Mouse (Mus musculus): ENCODE results near the gene Sfrp4. TPM values are rescaled to one million over a fixed set of nuclear protein-coding genes. Genes with fewer than 3 reads are reported as not detected.

The Sfrp4 gene
- total and polyA plus RNA-seq, 2 experiments from 2014 or later, result 3.8 to 4.7 TPM

- H3K9me3 ChIP-seq (ENCODE audit: low read length), result no peaks in the 10 kb centered on the region
- 94% methylated on average over 2 of the region's 2 CpGs for WGBS
- no peaks in the 10 kb centered on the region for H3K36me3 ChIP-seq (ENCODE audit: insufficient read depth, low read length)
- H3K4me2 ChIP-seq (ENCODE audit: low read depth, low read length), result no peak overlapping the region
- H3K9ac ChIP-seq (replicated peaks; ENCODE audit: low read length), result no peak overlapping the region
- no peak overlapping the region for H3K27ac ChIP-seq
- H3K4me1 ChIP-seq (ENCODE audit: insufficient read depth, low read length), result no peaks in the 10 kb centered on the region
- no peak overlapping the region for H3K4me3 ChIP-seq (ENCODE audit: low read length)
- TF ChIP-seq CTCF (IDR thresholded peaks at IDR 0.05; ENCODE audit: low read depth), result no peak
- DNase-seq (ENCODE audit: low spot score), result no peak
- no peak for ATAC-seq
- no peaks in the 10 kb centered on the region for H3K27me3 ChIP-seq (ENCODE audit: insufficient read depth, low read length)
These were observed 26.9 kb downstream of the Sfrp4 start for GRCm38 (mm10) chr13:19649824-19650223.

- ATAC-seq, result no peak
- DNase-seq (ENCODE audit: low spot score), result no peak
- no peaks in the 10 kb centered on the region for H3K9me3 ChIP-seq (ENCODE audit: low read length)
- no peak overlapping the region for H3K27ac ChIP-seq
- no peak overlapping the region for H3K4me3 ChIP-seq (ENCODE audit: low read length)
- H3K36me3 ChIP-seq (ENCODE audit: insufficient read depth, low read length), result no peaks in the 10 kb centered on the region
- H3K9ac ChIP-seq (replicated peaks; ENCODE audit: low read length), result no peak overlapping the region
- no peaks in the 10 kb centered on the region for H3K27me3 ChIP-seq (ENCODE audit: insufficient read depth, low read length)
- 93% methylated on average over 2 of the region's 2 CpGs for WGBS
- H3K4me1 ChIP-seq (ENCODE audit: insufficient read depth, low read length), result no peaks in the 10 kb centered on the region
- H3K4me2 ChIP-seq (ENCODE audit: low read depth, low read length), result no peak overlapping the region
- no peak for TF ChIP-seq CTCF (IDR thresholded peaks at IDR 0.05; ENCODE audit: low read depth)
These were observed 29.5 kb downstream of the Sfrp4 start for GRCm38 (mm10) chr13:19652405-19652804.

DNA sequence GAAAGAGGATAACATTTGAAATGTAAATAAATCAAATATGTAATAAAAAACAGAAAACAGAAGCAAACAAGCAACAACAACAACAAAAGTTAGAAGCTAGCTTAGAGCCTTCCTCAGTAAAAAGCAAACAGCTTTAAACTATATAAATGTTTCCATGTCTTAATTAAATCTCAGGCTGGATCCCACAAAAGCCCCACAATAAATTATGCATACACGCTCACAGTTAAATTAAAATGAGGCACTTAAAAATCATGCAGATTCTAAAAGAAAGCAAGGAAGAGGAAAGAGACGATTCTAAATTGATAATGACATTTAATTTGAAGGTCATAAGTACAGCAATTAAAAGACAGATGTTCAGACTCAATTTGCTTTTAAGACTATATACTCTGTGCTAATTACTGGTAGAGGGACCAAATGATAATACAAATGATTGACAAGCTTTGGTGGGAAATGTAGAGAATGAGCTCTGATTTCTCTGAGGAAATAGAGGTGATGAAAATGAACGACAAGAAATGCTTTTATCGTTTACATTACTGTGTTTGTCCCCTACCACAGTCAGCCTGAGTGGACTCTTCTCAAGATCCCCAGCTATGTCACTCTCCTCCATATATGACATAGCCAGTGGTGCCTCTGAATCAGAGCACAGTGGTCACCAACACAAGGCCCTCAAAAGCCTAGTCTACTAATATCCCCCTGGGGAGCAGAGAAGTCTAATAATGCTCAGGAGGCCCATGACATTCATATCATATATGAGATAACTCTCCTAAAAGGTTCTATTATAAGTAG is 45.6 kb downstream of the Sfrp4 start:
- 61% methylated on average over 4 of the region's 4 CpGs for WGBS
- Histone ChIP-seq H3K9ac (replicated peaks; ENCODE audit: low read length) (no peak overlapping the region), H3K27ac (no peak overlapping the region), H3K36me3 (ENCODE audit: insufficient read depth, low read length) (no peaks in the 10 kb centered on the region), H3K4me2 (ENCODE audit: low read depth, low read length) (no peak overlapping the region), H3K4me3 (ENCODE audit: low read length) (no peak overlapping the region), H3K9me3 (ENCODE audit: low read length) (no peaks in the 10 kb centered on the region), H3K4me1 (ENCODE audit: insufficient read depth, low read length) (no peaks in the 10 kb centered on the region), H3K27me3 (ENCODE audit: insufficient read depth, low read length) (no peaks in the 10 kb centered on the region)
- DNase-seq (ENCODE audit: low spot score) (no peak), ATAC-seq (no peak)
- TF ChIP-seq CTCF (IDR thresholded peaks at IDR 0.05; ENCODE audit: low read depth), result no peak

- no peak overlapping the region for H3K9ac ChIP-seq (replicated peaks; ENCODE audit: low read length)
- H3K27me3 ChIP-seq (ENCODE audit: insufficient read depth, low read length), result no peaks in the 10 kb centered on the region
- no peak for TF ChIP-seq CTCF (IDR thresholded peaks at IDR 0.05; ENCODE audit: low read depth)
- no peak for DNase-seq (ENCODE audit: low spot score)
- no peak overlapping the region for H3K27ac ChIP-seq
- H3K4me1 ChIP-seq (ENCODE audit: insufficient read depth, low read length), result no peaks in the 10 kb centered on the region
- WGBS, result 47% methylated on average over 3 of the region's 3 CpGs
- no peaks in the 10 kb centered on the region for H3K9me3 ChIP-seq (ENCODE audit: low read length)
- H3K4me3 ChIP-seq (ENCODE audit: low read length), result no peak overlapping the region
- no peak for ATAC-seq
- H3K36me3 ChIP-seq (ENCODE audit: insufficient read depth, low read length), result no peaks in the 10 kb centered on the region
- no peak overlapping the region for H3K4me2 ChIP-seq (ENCODE audit: low read depth, low read length)
These were observed 51.1 kb downstream of the Sfrp4 start for GRCm38 (mm10) chr13:19674025-19674424.

- Histone ChIP-seq H3K9ac (replicated peaks; ENCODE audit: low read length) (no peak overlapping the region), H3K27me3 (ENCODE audit: insufficient read depth, low read length) (no peaks in the 10 kb centered on the region), H3K4me2 (ENCODE audit: low read depth, low read length) (no peak overlapping the region), H3K4me1 (ENCODE audit: insufficient read depth, low read length) (no peaks in the 10 kb centered on the region), H3K9me3 (ENCODE audit: low read length) (no peaks in the 10 kb centered on the region), H3K27ac (no peak overlapping the region), H3K36me3 (ENCODE audit: insufficient read depth, low read length) (no peaks in the 10 kb centered on the region), H3K4me3 (ENCODE audit: low read length) (no peak overlapping the region)
- ATAC-seq (no peak), DNase-seq (ENCODE audit: low spot score) (peak; percentile 12)
- TF ChIP-seq CTCF (IDR thresholded peaks at IDR 0.05; ENCODE audit: low read depth), result no peak
These were observed 51.7 kb downstream of the Sfrp4 start for GRCm38 (mm10) chr13:19674601-19675000.

Other genes with a start within 250 kb of the Sfrp4 start
- 62.1 and 69.5 TPM in 2 replicates for gene Stard3nl, start 227.3 kb upstream of the Sfrp4 start, total RNA-seq (2014; rRNA removed)
- 191 and 199 TPM in 2 replicates for gene Stard3nl, start 227.3 kb upstream of the Sfrp4 start, polyA plus RNA-seq (2015; fragmentation: Nextera tagmentation; extraction: Ambion mirVana)
- 38.9 and 51.9 TPM in 2 replicates for gene Epdr1, start 3.2 kb upstream of the Sfrp4 start, total RNA-seq (2014; rRNA removed)
- 40.3 and 42.4 TPM in 2 replicates for gene Epdr1, start 3.2 kb upstream of the Sfrp4 start, polyA plus RNA-seq (2015; fragmentation: Nextera tagmentation; extraction: Ambion mirVana)
- gene Nme8, start 74.7 kb downstream of the Sfrp4 start, total RNA-seq (2014; rRNA removed), result not detected in 2 replicates
- gene Nme8, start 74.7 kb downstream of the Sfrp4 start, polyA plus RNA-seq (2015; fragmentation: Nextera tagmentation; extraction: Ambion mirVana), result 0.41 TPM in 1 of 2 replicates, not detected in the other
- 3.0 TPM in 1 of 2 replicates, not detected in the other for gene Gpr141, start 201.2 kb downstream of the Sfrp4 start, total RNA-seq (2014; rRNA removed)
- 0.10 TPM in 1 of 2 replicates, not detected in the other for gene Gpr141, start 201.2 kb downstream of the Sfrp4 start, polyA plus RNA-seq (2015; fragmentation: Nextera tagmentation; extraction: Ambion mirVana)

All from hindbrain, postnatal 0 days (tissue).